Mouse (Mus musculus): ENCODE measurements around the gene Ppia. TPM values are rescaled to one million over a fixed set of nuclear protein-coding genes. Genes with fewer than 3 reads are reported as not detected.

Gene Ppia
- 356 TPM for polyA plus RNA-seq (2015; fragmentation: Illumina TruSeq; extraction: RNeasy Lipid Tissue Mini Kit (QIAGEN cat#74804); ENCODE audit: insufficient read depth, low read depth, low replicate concordance)

DNA sequence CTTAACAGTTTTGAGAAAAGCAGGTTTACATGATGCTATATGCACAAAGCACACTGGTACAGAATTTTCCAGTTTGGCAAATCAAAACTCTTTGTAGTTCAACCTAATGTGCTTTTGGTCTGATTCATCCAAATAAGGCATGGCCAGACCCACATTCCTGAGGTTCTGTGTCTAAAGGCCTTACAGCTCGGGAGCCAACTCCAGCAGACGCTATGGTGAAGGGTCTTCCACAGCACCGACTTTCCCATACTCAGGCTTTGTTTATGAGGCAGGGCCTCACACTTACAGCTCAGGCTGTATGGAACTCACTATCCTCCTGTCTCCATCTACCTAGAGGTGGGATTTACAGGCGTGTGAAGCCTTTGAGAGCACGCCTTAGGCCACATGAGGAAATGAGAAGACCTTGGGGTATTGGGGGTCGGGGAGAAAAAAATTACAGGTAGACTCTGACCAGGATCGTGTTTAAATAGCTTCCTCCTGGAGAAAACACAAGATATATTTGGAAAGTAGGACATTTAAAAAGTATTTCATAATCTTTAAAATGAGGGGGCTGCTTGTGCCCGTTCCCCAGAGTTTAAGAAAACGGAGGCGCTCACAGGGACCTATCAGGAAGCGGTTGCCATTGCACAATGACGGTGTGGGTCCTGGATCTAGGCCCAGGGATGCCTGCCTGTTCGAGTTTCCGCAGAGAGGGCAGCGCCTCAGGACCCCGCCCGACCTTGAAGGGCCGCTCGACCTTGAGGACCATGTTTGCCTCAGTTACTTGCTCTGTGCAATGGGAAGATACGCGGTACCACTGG, at the start of gene Ppia:
Gene Ppia, plus strand, starts transcription at position 693 of the 800 bp plus-strand sequence.

DNA sequence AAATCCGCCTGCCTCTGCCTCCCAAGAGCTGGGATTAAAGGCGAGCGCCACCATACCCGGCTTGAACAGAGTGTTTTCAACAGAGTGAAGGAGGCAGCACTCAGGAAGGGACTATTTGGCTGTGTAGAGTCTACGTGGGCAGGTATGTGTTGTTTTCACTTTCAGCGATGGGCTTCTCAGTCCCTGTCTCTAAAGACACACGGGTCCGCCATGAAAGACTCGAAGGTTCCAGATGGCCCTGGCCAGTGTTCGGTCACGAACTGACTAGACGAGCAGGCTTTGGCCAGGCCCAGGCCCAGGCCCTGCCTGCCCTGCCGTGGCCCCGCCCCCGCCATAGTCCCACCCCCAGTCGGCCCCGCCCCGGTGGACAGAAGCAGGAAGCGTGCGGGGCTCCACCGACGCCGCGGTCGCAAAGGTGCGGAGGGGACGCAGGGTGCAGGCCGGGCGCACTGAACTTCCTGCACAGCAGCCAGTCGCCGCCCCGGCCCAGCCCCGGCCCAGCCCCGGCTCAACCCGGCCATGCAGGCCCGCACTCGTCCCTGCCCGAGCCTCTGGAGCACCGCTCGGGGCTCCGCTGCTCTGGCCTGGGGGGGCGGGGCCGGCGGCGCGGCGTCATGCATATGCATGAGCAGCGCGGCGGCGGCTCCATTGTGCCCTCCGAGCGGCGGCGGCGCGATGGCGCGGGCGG, 26.4 kb upstream of the Ppia start, which contains the start of gene Zmiz2:
Gene Zmiz2, plus strand, starts transcription at position 349 of the 688 bp plus-strand sequence.

DNA sequence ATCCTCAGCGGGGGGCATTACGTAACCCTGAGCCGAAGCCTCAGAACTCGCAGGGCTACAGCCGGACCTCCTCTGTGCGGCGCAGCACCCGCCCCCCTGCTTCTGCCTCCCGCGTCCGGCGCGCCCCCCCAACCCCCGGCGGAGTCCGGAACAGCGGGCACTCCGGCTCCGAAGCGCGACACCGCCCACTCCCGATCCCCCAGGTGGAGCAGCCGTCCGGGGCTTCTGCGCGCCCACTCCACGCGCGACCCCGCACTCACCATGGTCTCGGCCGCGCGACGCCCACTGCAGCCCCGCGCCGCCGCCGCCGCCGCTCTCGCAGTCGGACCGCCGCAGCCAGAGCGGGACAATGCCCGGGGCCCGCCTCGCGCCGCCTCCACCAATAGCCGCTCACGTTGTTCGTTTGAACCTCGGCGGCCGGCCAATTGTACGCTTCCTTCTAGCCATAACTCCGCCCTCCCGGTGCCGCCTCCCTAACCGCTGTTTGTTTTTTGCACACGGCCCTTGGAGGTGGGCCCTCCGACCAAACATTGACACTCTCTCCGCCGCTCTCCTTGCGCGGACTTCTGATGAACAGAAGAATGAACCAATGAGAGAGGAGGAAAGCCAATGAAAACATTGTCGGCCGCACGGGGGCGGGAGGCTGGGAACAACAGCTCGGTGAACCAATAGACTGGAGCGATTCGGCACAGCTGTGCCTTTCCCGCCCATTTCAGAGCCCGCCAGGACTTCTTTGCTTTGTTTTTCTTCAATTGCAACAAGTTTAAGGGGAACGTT, 29.0 kb downstream of the Ppia start, which contains the start of gene H2afv:
Gene H2afv, minus strand, starts transcription at position 367 of the 777 bp plus-strand sequence.

Other genes starting within 250 kb of the Ppia start
- gene A730071L15Rik, start 215.4 kb upstream of the Ppia start, polyA plus RNA-seq (2015; fragmentation: Illumina TruSeq; extraction: RNeasy Lipid Tissue Mini Kit (QIAGEN cat#74804); ENCODE audit: insufficient read depth, low read depth, low replicate concordance): not detected
- gene Nudcd3, start 215.0 kb upstream of the Ppia start, polyA plus RNA-seq (2015; fragmentation: Illumina TruSeq; extraction: RNeasy Lipid Tissue Mini Kit (QIAGEN cat#74804); ENCODE audit: insufficient read depth, low read depth, low replicate concordance): 9.9 TPM
- gene Npc1l1, start 185.3 kb upstream of the Ppia start, polyA plus RNA-seq (2015; fragmentation: Illumina TruSeq; extraction: RNeasy Lipid Tissue Mini Kit (QIAGEN cat#74804); ENCODE audit: insufficient read depth, low read depth, low replicate concordance): not detected
- gene Ddx56, start 147.7 kb upstream of the Ppia start, polyA plus RNA-seq (2015; fragmentation: Illumina TruSeq; extraction: RNeasy Lipid Tissue Mini Kit (QIAGEN cat#74804); ENCODE audit: insufficient read depth, low read depth, low replicate concordance): 8.8 TPM
- gene Tmed4, start 140.6 kb upstream of the Ppia start, polyA plus RNA-seq (2015; fragmentation: Illumina TruSeq; extraction: RNeasy Lipid Tissue Mini Kit (QIAGEN cat#74804); ENCODE audit: insufficient read depth, low read depth, low replicate concordance): 26.4 TPM
- gene Ogdh, start 123.8 kb upstream of the Ppia start, polyA plus RNA-seq (2015; fragmentation: Illumina TruSeq; extraction: RNeasy Lipid Tissue Mini Kit (QIAGEN cat#74804); ENCODE audit: insufficient read depth, low read depth, low replicate concordance): 25.0 TPM
- 14.5 TPM for gene Zmiz2, start 26.4 kb upstream of the Ppia start, polyA plus RNA-seq (2015; fragmentation: Illumina TruSeq; extraction: RNeasy Lipid Tissue Mini Kit (QIAGEN cat#74804); ENCODE audit: insufficient read depth, low read depth, low replicate concordance)
- 15.6 TPM for gene H2afv, start 29.0 kb downstream of the Ppia start, polyA plus RNA-seq (2015; fragmentation: Illumina TruSeq; extraction: RNeasy Lipid Tissue Mini Kit (QIAGEN cat#74804); ENCODE audit: insufficient read depth, low read depth, low replicate concordance)
- 6.8 TPM for gene Purb, start 60.5 kb downstream of the Ppia start, polyA plus RNA-seq (2015; fragmentation: Illumina TruSeq; extraction: RNeasy Lipid Tissue Mini Kit (QIAGEN cat#74804); ENCODE audit: insufficient read depth, low read depth, low replicate concordance)
- 1.3 TPM for gene Myo1g, start 105.5 kb downstream of the Ppia start, polyA plus RNA-seq (2015; fragmentation: Illumina TruSeq; extraction: RNeasy Lipid Tissue Mini Kit (QIAGEN cat#74804); ENCODE audit: insufficient read depth, low read depth, low replicate concordance)
- gene Ccm2, start 131.4 kb downstream of the Ppia start, polyA plus RNA-seq (2015; fragmentation: Illumina TruSeq; extraction: RNeasy Lipid Tissue Mini Kit (QIAGEN cat#74804); ENCODE audit: insufficient read depth, low read depth, low replicate concordance): 8.1 TPM
- 0.17 TPM for gene Nacad, start 190.6 kb downstream of the Ppia start, polyA plus RNA-seq (2015; fragmentation: Illumina TruSeq; extraction: RNeasy Lipid Tissue Mini Kit (QIAGEN cat#74804); ENCODE audit: insufficient read depth, low read depth, low replicate concordance)
- 10.3 TPM for gene Tbrg4, start 210.6 kb downstream of the Ppia start, polyA plus RNA-seq (2015; fragmentation: Illumina TruSeq; extraction: RNeasy Lipid Tissue Mini Kit (QIAGEN cat#74804); ENCODE audit: insufficient read depth, low read depth, low replicate concordance)
- not detected for gene Wap, start 223.2 kb downstream of the Ppia start, polyA plus RNA-seq (2015; fragmentation: Illumina TruSeq; extraction: RNeasy Lipid Tissue Mini Kit (QIAGEN cat#74804); ENCODE audit: insufficient read depth, low read depth, low replicate concordance)
- gene Ramp3, start 243.1 kb downstream of the Ppia start, polyA plus RNA-seq (2015; fragmentation: Illumina TruSeq; extraction: RNeasy Lipid Tissue Mini Kit (QIAGEN cat#74804); ENCODE audit: insufficient read depth, low read depth, low replicate concordance): 9.6 TPM